Mouse (Mus musculus) heart, embryonic 15.5 days (tissue): Measurements from ENCODE around the gene Tubb4b. TPM values are rescaled to one million over a fixed set of nuclear protein-coding genes. Genes with fewer than 3 reads are reported as not detected.

Experiments
- ATAC-seq: fragments of 200-750 bp; cut with Nextera tagmentation; replicated peaks from 2 replicates; pipeline ENCODE4 v1.8.0; 2017; ENCODE audit warnings: low read depth, moderate TSS enrichment; ENCODE audit not compliant: insufficient number of reproducible peaks, insufficient read depth, low FRiP score
- H3K27ac ChIP-seq: fragments of 300-500 bp; sonication (generic); 2 replicates; pipeline ENCODE4 v1.5.1; 2015; ENCODE audit warnings: mild to moderate bottlenecking, inconsistent platforms
- H3K27me3 ChIP-seq: fragments of 300-500 bp; sonication (generic); 2 replicates; pipeline ENCODE4 v1.6.1; 2015; ENCODE audit warnings: inconsistent platforms
- H3K36me3 ChIP-seq: fragments of 300-500 bp; sonication (generic); 2 replicates; pipeline ENCODE4 v1.6.1; 2015; ENCODE audit warnings: mild to moderate bottlenecking, inconsistent platforms
- H3K4me1 ChIP-seq: fragments of 300-500 bp; sonication (generic); replicated peaks from 2 replicates; pipeline ENCODE4 v1.6.1; 2015; ENCODE audit warnings: inconsistent platforms
- H3K4me2 ChIP-seq: fragments of 300-500 bp; sonication (generic); 2 replicates; pipeline ENCODE4 v1.6.1; 2015; ENCODE audit warnings: inconsistent platforms, mild to moderate bottlenecking, moderate library complexity
- H3K4me3 ChIP-seq: fragments of 300-500 bp; sonication (generic); 2 replicates; pipeline ENCODE4 v1.5.1; 2015; ENCODE audit warnings: mild to moderate bottlenecking, inconsistent platforms
- H3K9ac ChIP-seq: fragments of 300-500 bp; sonication (generic); 2 replicates; pipeline ENCODE4 v1.6.1; 2015; ENCODE audit warnings: mild to moderate bottlenecking, inconsistent platforms
- H3K9me3 ChIP-seq: fragments of 300-500 bp; sonication (generic); replicated peaks from 2 replicates; pipeline ENCODE4 v1.6.1; 2016; ENCODE audit warnings: inconsistent platforms
- WGBS: fragments of 180-500 bp; shearing (Covaris S2); methylation state at CpG from one replicate; pipeline ENCODE4 v1.1.7; 2015; ENCODE audit warnings: mixed read lengths; 5-methylcytosine and 5-hydroxymethylcytosine counted together
- polyA plus RNA-seq: library from polyadenylated mRNA; unstranded; fragments of >200 nt; fragmentation: Nextera tagmentation; extraction: Ambion mirVana; gene quantifications from 2 replicates; pipeline ENCODE4 v1.2.1, GENCODE M21; 2015

Gene Tubb4b
- polyA plus RNA-seq, 1 experiment from 2014 or later: 358 TPM

DNA sequence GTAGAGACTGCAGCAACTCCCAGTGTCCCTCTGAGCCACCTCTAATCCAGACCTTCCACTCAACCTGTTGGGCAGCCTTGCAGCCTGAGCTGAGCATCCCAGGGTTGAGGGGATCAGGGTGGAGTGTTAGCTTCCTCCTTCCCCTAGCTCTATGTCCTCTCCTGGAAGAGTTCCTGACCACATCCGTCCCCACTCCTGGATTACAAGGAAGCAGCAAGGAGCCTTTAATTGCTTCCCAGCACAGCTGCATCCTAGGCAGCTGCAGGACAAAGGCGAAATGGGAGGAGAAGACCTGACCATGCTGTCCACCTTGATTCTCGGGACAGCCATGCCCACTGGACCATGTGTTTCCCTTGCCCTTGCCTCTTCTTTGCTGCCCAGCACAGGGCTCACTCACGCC is 47.4 kb downstream of the Tubb4b start:
- Histone ChIP-seq H3K4me3 (no peak overlapping the region), H3K9me3 (no peaks in the 10 kb centered on the region), H3K27me3 (peaks cover 23% of the 10 kb centered on the region), H3K9ac (no peak overlapping the region), H3K36me3 (no peaks in the 10 kb centered on the region), H3K4me1 (peaks cover 50% of the 10 kb centered on the region), H3K27ac (peak overlapping the region; percentile 65), H3K4me2 (no peak overlapping the region; the same call in 1 of the 2 replicates)
- ATAC-seq: no peak
- 40% methylated on average over 4 of the region's 4 CpGs for WGBS

DNA sequence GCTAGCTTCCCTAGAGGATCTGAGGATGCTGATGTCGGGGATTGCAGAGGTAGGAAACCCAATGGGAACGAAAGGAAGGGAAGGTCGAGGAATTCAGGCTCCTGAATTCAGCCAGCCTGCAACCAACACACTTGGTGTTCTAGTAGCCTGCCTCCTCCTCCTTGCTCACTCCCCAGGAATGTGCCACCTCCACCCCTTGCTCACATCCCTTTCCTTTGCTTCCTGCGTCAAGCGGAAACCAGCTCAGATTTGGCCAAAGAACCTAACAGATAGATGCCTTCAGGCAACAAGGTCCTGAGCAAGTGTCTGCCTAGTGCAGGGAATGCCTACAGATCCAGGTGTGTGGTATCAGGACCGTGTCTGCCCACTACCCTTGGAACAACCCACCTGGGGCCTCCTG is 47.9 kb downstream of the Tubb4b start:
- no peak for ATAC-seq
- Histone ChIP-seq H3K9me3 (no peaks in the 10 kb centered on the region), H3K9ac (no peak overlapping the region), H3K4me2 (no peak overlapping the region), H3K4me3 (no peak overlapping the region), H3K4me1 (peaks cover 46% of the 10 kb centered on the region), H3K27me3 (peaks cover 23% of the 10 kb centered on the region), H3K36me3 (no peaks in the 10 kb centered on the region), H3K27ac (peak overlapping the region; percentile 65; the same call in 1 of the 2 replicates)
- 38% methylated on average over 6 of the region's 6 CpGs for WGBS

DNA sequence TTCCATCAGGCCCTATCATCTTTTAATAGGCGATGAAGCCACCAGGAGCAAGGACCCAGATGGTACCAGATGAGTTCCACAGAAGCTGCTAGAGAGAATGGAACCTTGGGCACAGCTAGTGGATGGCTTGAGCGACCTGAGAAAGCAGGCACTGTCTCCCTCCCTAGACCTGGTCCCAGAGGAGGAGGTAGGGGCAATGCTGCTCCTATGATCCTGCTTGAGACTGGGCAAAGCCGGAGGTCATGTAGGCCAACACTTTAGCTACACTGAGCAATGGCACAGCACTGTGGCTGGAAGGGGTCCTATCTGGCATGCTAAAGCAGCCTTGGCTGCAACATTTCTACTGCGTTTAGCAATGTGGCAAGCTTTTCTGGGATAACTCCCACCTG is 48.8 kb downstream of the Tubb4b start:
- Histone ChIP-seq H3K4me3 (no peak overlapping the region), H3K4me1 (peaks cover 38% of the 10 kb centered on the region), H3K27ac (no peak overlapping the region), H3K27me3 (peaks cover 23% of the 10 kb centered on the region), H3K9me3 (no peaks in the 10 kb centered on the region), H3K9ac (no peak overlapping the region), H3K36me3 (no peaks in the 10 kb centered on the region), H3K4me2 (no peak overlapping the region)
- no peak for ATAC-seq
- 80% methylated on average over 4 of the region's 4 CpGs for WGBS

DNA sequence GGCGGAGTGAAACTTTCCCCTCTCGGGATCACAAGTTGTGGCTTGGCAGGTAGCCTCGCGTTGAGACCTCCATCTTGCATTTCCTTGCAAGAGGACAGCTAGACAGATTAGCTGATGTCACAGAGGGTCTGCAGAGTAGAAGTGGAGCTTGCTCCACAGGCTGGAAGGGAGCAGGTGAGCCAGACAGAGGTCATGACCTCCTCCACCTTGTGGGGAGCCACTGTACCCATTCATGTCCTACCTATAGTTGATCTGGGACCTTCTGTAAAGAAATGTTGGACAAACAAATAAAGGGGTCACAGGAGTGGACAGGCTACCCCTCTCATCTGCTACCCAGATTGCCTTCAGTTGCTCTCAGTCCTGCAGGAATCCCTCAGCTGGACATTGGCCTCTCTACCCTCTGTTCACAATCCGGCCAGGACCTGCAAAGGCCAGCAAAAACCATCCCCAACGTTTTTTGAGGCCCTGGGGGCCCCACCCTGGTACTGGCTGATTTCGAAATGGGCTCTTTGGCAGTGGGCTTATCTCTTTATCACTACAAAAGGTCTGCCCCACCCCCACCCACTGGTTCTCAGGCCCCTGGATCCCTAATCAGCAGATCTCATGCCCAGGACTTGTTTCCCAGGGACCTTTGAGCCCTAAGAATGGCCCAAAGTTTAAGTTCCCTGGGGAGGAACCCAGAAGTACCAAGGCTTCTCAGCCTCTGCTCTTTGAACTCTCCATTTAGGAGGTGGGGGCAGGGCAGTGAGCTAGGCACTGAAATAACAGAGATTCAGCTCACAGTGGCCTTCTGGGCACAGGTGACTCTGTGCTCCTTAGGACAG is 49.4 kb downstream of the Tubb4b start:
- H3K9ac ChIP-seq: no peak overlapping the region
- peaks cover 40% of the 10 kb centered on the region for H3K4me1 ChIP-seq
- no peak overlapping the region for H3K4me2 ChIP-seq
- no peak overlapping the region for H3K4me3 ChIP-seq
- H3K36me3 ChIP-seq: no peaks in the 10 kb centered on the region
- H3K27ac ChIP-seq: no peak overlapping the region
- peaks cover 23% of the 10 kb centered on the region for H3K27me3 ChIP-seq
- 55% methylated on average over 7 of the region's 7 CpGs for WGBS
- H3K9me3 ChIP-seq: no peaks in the 10 kb centered on the region
- no peak for ATAC-seq

DNA sequence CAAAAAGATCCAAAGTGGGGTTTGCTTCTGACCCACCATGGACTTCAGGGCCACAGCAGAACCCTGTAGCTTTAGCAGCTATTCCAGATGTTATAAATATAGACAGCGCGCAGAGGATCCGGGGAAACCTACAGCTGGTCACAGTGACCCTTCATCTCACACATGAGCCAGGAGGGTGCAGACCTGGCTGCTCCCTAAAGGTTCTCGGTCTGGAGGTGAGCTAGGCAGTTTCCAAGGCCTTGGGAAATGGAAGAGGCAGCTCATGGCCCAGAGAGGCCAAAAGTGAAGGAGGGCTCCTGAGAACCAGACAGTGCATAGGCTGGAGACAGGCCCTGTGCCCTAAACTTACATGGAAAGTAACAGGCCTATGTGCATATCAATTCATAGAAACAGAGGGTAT is 50.7 kb downstream of the Tubb4b start:
- H3K4me3 ChIP-seq: no peak overlapping the region
- WGBS: 90% methylated on average over 4 of the region's 4 CpGs
- H3K36me3 ChIP-seq: no peaks in the 10 kb centered on the region
- no peak overlapping the region for H3K9ac ChIP-seq
- H3K4me2 ChIP-seq: no peak overlapping the region
- ATAC-seq: no peak
- H3K27me3 ChIP-seq: peaks cover 15% of the 10 kb centered on the region
- no peak overlapping the region for H3K27ac ChIP-seq
- H3K4me1 ChIP-seq: peaks cover 47% of the 10 kb centered on the region
- H3K9me3 ChIP-seq: no peaks in the 10 kb centered on the region

DNA sequence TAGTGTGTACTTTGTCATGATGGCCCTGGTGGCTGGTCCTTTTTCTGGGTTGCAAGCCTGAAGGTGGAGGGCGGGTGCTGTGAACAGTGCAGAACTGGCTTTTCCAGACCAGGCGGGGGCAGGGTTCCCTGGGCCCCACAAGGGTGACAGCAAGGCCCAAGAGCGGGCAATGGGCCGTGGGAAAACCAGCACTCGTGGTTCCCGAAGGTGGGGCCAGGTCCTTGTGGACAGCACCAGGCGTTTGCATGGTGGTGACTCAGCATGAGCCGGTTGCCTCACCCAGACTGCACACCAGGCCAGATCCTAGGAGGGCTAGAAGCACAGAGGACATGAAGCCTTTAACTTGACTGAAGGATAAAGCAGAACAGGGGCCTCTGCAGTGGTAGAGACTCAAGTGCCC is 51.9 kb downstream of the Tubb4b start:
- no peak for ATAC-seq
- H3K27ac ChIP-seq: no peak overlapping the region
- H3K27me3 ChIP-seq: peaks cover 10% of the 10 kb centered on the region; the same call in 1 of the 2 replicates
- no peak overlapping the region for H3K4me2 ChIP-seq
- peaks cover 44% of the 10 kb centered on the region for H3K4me1 ChIP-seq
- 60% methylated on average over 8 of the region's 8 CpGs for WGBS
- H3K4me3 ChIP-seq: no peak overlapping the region
- no peaks in the 10 kb centered on the region for H3K9me3 ChIP-seq
- no peak overlapping the region for H3K9ac ChIP-seq
- no peaks in the 10 kb centered on the region for H3K36me3 ChIP-seq

Other genes starting within 250 kb of the Tubb4b start
- 114 and 130 TPM in 2 replicates for gene Mrpl41, start 249.6 kb downstream of the Tubb4b start, polyA plus RNA-seq
- 10.3 and 11.3 TPM in 2 replicates for gene Pnpla7, start 248.7 kb downstream of the Tubb4b start, polyA plus RNA-seq
- 55.9 and 68.2 TPM in 2 replicates for gene Nsmf, start 170.3 kb downstream of the Tubb4b start, polyA plus RNA-seq
- gene Entpd8, start 144.4 kb downstream of the Tubb4b start, polyA plus RNA-seq: not detected in 2 replicates
- 0.15 and 0.16 TPM in 2 replicates for gene Noxa1, start 129.6 kb downstream of the Tubb4b start, polyA plus RNA-seq
- gene Nrarp, start 43.9 kb downstream of the Tubb4b start, polyA plus RNA-seq: 17.3 and 19.0 TPM in 2 replicates
- 5.8 and 10.3 TPM in 2 replicates for gene Tor4a, start 27.8 kb downstream of the Tubb4b start, polyA plus RNA-seq
- gene Nelfb, start 13.2 kb downstream of the Tubb4b start, polyA plus RNA-seq: 62.7 and 79.5 TPM in 2 replicates
- gene Stpg3, start 10.1 kb downstream of the Tubb4b start, polyA plus RNA-seq: not detected in 2 replicates
- gene Fam166a, start 6.0 kb downstream of the Tubb4b start, polyA plus RNA-seq: 0.57 and 0.65 TPM in 2 replicates
- not detected in 2 replicates for gene Slc34a3, start 9.7 kb upstream of the Tubb4b start, polyA plus RNA-seq
- gene Rnf224, start 12.1 kb upstream of the Tubb4b start, polyA plus RNA-seq: not detected in 2 replicates
- gene Rnf208, start 17.6 kb upstream of the Tubb4b start, polyA plus RNA-seq: 4.3 and 6.0 TPM in 2 replicates
- gene Cysrt1, start 17.8 kb upstream of the Tubb4b start, polyA plus RNA-seq: 0.30 TPM in 2 replicates
- 2.3 and 3.3 TPM in 2 replicates for gene AL732309.1, start 22.2 kb upstream of the Tubb4b start, polyA plus RNA-seq
- 17.6 and 18.2 TPM in 2 replicates for gene Tmem203, start 30.7 kb upstream of the Tubb4b start, polyA plus RNA-seq
- 3.6 and 5.2 TPM in 2 replicates for gene Tprn, start 37.9 kb upstream of the Tubb4b start, polyA plus RNA-seq
- 137 and 152 TPM in 2 replicates for gene Ssna1, start 47.7 kb upstream of the Tubb4b start, polyA plus RNA-seq
- 67.5 and 92.0 TPM in 2 replicates for gene Anapc2, start 47.8 kb upstream of the Tubb4b start, polyA plus RNA-seq
- not detected in 2 replicates for gene Tmem210, start 63.4 kb upstream of the Tubb4b start, polyA plus RNA-seq
- gene Lrrc26, start 65.2 kb upstream of the Tubb4b start, polyA plus RNA-seq: 0.28 and 0.89 TPM in 2 replicates
- gene Grin1, start 94.5 kb upstream of the Tubb4b start, polyA plus RNA-seq: 0.25 and 0.28 TPM in 2 replicates
- 30.2 and 31.1 TPM in 2 replicates for gene Man1b1, start 107.6 kb upstream of the Tubb4b start, polyA plus RNA-seq
- gene Dpp7, start 131.7 kb upstream of the Tubb4b start, polyA plus RNA-seq: 9.5 and 12.5 TPM in 2 replicates
- 13.9 and 16.0 TPM in 2 replicates for gene Uap1l1, start 141.0 kb upstream of the Tubb4b start, polyA plus RNA-seq
- gene Sapcd2, start 147.6 kb upstream of the Tubb4b start, polyA plus RNA-seq: 15.4 and 25.5 TPM in 2 replicates
- gene Entpd2, start 171.2 kb upstream of the Tubb4b start, polyA plus RNA-seq: 1.8 and 4.6 TPM in 2 replicates
- 28.8 and 41.6 TPM in 2 replicates for gene Npdc1, start 174.6 kb upstream of the Tubb4b start, polyA plus RNA-seq
- 0.08 and 0.15 TPM in 2 replicates for gene Fut7, start 198.6 kb upstream of the Tubb4b start, polyA plus RNA-seq
- gene Abca2, start 204.0 kb upstream of the Tubb4b start, polyA plus RNA-seq: 3.5 and 5.6 TPM in 2 replicates
- gene Clic3, start 232.1 kb upstream of the Tubb4b start, polyA plus RNA-seq: 6.1 and 9.6 TPM in 2 replicates
- 31.1 and 38.0 TPM in 2 replicates for gene Paxx, start 236.4 kb upstream of the Tubb4b start, polyA plus RNA-seq
- 107 and 134 TPM in 2 replicates for gene Ptgds, start 245.3 kb upstream of the Tubb4b start, polyA plus RNA-seq